Mouse (Mus musculus) midbrain, embryonic 12.5 days (tissue): ENCODE data around the gene Radil. TPM values are rescaled to one million over a fixed set of nuclear protein-coding genes. Genes with fewer than 3 reads are reported as not detected.

ENCODE experiments used
- ATAC-seq: fragments of 200-750 bp; cut with Nextera tagmentation; 2 replicates; pipeline ENCODE4 v1.8.0; 2017; ENCODE audit warnings: low read depth, moderate TSS enrichment, moderate library complexity; ENCODE audit not compliant: low FRiP score
- H3K27ac ChIP-seq: fragments of 300-500 bp; sonication (generic); replicated peaks from 2 replicates; pipeline ENCODE4 v1.5.1; 2016; ENCODE audit warnings: mild to moderate bottlenecking
- H3K27me3 ChIP-seq: fragments of 300-500 bp; sonication (generic); 2 replicates; pipeline ENCODE4 v1.6.1; 2016; ENCODE audit warnings: mild to moderate bottlenecking
- H3K36me3 ChIP-seq: fragments of 300-500 bp; sonication (generic); 2 replicates; pipeline ENCODE4 v1.6.1; 2016
- H3K4me1 ChIP-seq: fragments of 300-500 bp; sonication (generic); 2 replicates; pipeline ENCODE4 v1.6.1; 2016
- H3K4me2 ChIP-seq: fragments of 300-500 bp; sonication (generic); replicated peaks from 2 replicates; pipeline ENCODE4 v1.6.1; 2016; ENCODE audit warnings: mild to moderate bottlenecking, moderate library complexity
- H3K4me3 ChIP-seq: fragments of 300-500 bp; sonication (generic); 2 replicates; pipeline ENCODE4 v1.5.1; 2016; ENCODE audit warnings: mild to moderate bottlenecking
- H3K9ac ChIP-seq: fragments of 300-500 bp; sonication (generic); replicated peaks from 2 replicates; pipeline ENCODE4 v1.6.1; 2016; ENCODE audit warnings: mild to moderate bottlenecking, moderate library complexity
- H3K9me3 ChIP-seq: fragments of 300-500 bp; sonication (generic); 2 replicates; pipeline ENCODE4 v1.6.1; 2016; ENCODE audit warnings: mild to moderate bottlenecking
- WGBS: fragments of 180-500 bp; shearing (Covaris S2); methylation state at CpG from one replicate; pipeline ENCODE4 v1.1.7; 2016; 5-methylcytosine and 5-hydroxymethylcytosine counted together
- polyA plus RNA-seq: library from polyadenylated mRNA; unstranded; fragments of >200 nt; fragmentation: Nextera tagmentation; extraction: Ambion mirVana; gene quantifications from 2 replicates; pipeline ENCODE4 v1.2.1, GENCODE M21; 2016

Radil gene
- polyA plus RNA-seq, 1 experiment from 2014 or later, result 8.3 TPM

DNA sequence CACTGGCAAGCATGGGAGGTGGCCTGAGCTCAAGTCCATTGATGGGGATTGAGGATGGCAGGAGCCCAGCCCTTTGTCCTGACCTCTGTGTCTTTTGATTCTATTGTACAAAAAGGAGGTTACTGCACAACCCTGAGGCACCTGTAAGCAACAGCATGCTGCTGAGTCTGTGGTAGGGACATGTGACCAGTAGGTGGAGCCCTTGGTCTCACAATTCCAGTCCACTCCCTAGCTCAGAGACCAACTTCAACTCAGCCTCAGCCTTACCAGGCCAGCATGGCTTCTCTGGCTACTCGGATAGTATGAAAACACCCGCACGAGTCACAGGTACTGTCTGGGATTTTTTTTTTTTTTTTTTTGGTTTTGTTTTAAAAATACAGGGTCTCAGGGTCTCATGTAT, 48.5 kb downstream of the Radil start:
- no peak overlapping the region for H3K9ac ChIP-seq
- H3K4me2 ChIP-seq, result no peak overlapping the region
- H3K4me1 ChIP-seq, result no peaks in the 10 kb centered on the region
- no peaks in the 10 kb centered on the region for H3K9me3 ChIP-seq
- 13% methylated on average over 3 of the region's 3 CpGs for WGBS
- H3K36me3 ChIP-seq, result no peaks in the 10 kb centered on the region
- no peak overlapping the region for H3K27ac ChIP-seq
- peak; percentile 70; the same call in 1 of the 2 replicates for ATAC-seq
- no peak overlapping the region for H3K4me3 ChIP-seq
- 0 out of 2 replicates have a peak, but pooled peaks cover 8% of the 10 kb centered on the region for H3K27me3 ChIP-seq

DNA sequence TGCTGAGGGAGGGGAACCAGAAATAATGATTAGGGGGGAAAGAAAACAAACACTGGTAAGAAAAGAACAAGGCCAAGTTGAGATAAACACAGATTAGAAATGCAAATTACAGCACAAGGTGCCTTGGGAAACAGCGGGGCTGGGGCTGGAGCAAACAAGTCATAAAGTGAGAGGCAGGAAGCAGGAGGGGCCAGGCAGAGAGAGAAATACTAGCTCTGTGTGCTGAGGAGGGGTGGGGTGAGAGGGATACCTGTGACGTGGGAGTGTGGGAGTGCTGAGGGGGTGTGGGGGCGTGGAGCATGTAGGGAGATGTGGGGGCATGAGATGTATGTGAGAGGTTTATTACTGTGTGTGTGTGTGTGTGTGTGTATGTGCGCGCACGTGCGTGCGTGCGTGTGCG, 50.0 kb downstream of the Radil start:
- no peak overlapping the region for H3K4me3 ChIP-seq
- H3K36me3 ChIP-seq, result no peaks in the 10 kb centered on the region
- H3K27me3 ChIP-seq, result 0 out of 2 replicates have a peak, but pooled peaks cover 8% of the 10 kb centered on the region
- 80% methylated on average over 10 of the region's 10 CpGs for WGBS
- 0 out of 2 replicates have a peak, but pooled peaks have one; percentile 2 for ATAC-seq
- H3K4me2 ChIP-seq, result no peak overlapping the region
- H3K4me1 ChIP-seq, result no peaks in the 10 kb centered on the region
- no peak overlapping the region for H3K27ac ChIP-seq
- H3K9me3 ChIP-seq, result no peaks in the 10 kb centered on the region
- no peak overlapping the region for H3K9ac ChIP-seq

DNA sequence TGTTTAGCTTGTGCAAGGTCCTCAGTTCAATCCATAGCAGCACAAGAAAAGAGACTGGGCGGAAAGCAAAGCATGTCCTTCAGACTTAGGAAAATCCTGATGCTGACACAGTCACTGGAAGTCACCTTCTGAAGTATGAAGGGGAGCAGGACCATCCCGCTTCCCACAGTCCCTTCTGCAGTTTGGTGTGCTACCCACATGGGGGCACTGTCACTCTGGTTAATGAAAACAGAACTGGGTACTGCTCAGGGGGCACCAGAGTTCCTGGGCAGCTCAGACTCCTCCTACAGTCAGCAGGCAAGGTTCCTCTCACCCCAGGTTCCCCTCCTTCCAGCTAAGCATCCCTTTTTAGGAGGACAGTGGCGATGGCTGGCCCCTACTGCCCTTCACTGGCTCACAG, 51.9 kb downstream of the Radil start:
- 25% methylated on average over 3 of the region's 3 CpGs for WGBS
- no peak for ATAC-seq
- no peaks in the 10 kb centered on the region for H3K9me3 ChIP-seq
- no peak overlapping the region for H3K4me2 ChIP-seq
- H3K27ac ChIP-seq, result no peak overlapping the region
- no peak overlapping the region for H3K4me3 ChIP-seq
- H3K36me3 ChIP-seq, result no peaks in the 10 kb centered on the region
- H3K27me3 ChIP-seq, result peaks cover 8% of the 10 kb centered on the region; the same call in 1 of the 2 replicates
- H3K4me1 ChIP-seq, result 0 out of 2 replicates have a peak, but pooled peaks cover 6% of the 10 kb centered on the region
- H3K9ac ChIP-seq, result no peak overlapping the region

DNA sequence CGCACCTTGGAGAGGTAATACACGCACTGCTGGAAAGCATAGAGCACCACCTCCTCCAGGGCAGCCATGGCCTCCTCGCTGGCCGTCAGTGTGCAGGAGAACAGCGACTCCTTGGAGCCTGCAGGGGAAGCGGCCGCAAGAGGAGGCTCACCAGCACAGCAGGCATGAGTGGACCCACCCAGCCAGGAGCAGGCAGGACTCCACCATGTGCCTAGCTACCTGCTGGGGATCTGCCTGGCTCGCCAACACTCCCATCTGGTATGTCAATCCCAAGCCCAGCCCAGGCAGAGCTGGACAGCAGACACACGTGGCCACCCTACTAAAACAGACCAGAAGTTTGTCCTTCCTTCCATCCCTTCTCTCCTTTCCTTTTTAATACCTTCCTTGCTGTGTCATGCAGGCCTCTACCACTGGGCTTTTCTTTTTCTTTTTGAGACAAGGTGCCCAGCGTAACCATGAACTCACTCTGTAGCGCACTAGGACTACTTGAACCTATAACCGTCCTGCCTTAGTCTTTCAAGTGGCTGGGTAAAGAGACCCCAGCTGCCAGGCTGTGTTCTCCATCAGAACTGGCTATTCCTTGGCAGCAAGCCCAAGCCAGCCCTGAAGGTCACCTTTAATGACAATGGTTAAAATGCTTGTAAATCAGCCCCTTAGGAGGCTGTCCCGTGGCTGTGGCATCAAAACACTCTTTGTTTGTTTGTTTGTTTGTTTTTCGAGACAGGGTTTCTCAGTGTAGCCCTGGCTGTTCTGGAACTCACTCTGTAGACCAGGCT, 55.4 kb downstream of the Radil start:
- H3K4me3 ChIP-seq, result no peak overlapping the region
- no peak overlapping the region for H3K27ac ChIP-seq
- no peaks in the 10 kb centered on the region for H3K36me3 ChIP-seq
- ATAC-seq, result no peak
- H3K9ac ChIP-seq, result no peak overlapping the region
- 0 out of 2 replicates have a peak, but pooled peaks cover 6% of the 10 kb centered on the region for H3K4me1 ChIP-seq
- no peaks in the 10 kb centered on the region for H3K9me3 ChIP-seq
- 62% methylated on average over 14 of the region's 14 CpGs for WGBS
- no peaks in the 10 kb centered on the region; the same call in 1 of the 2 replicates for H3K27me3 ChIP-seq
- H3K4me2 ChIP-seq, result no peak overlapping the region

DNA sequence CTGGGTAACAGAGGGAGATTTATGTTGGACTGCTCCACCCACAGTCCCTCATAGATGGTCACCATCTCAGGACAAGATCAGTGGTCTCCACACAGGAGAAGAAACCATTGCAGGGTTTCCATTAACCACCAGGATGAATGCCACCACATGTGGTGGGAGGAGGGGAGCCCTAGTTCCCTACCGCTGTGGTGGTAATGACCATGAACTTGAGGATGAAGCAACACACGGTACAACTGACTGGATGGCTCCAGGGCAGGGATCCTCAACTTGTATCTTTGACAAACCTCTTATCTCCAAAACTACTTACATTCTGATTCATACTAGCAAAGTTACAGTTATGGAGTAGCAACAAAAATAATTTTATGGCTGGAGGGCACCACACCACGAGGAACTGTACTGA, 57.6 kb downstream of the Radil start:
- H3K4me2 ChIP-seq, result no peak overlapping the region
- H3K9ac ChIP-seq, result no peak overlapping the region
- no peak overlapping the region for H3K27ac ChIP-seq
- no peaks in the 10 kb centered on the region for H3K36me3 ChIP-seq
- no peak for ATAC-seq
- WGBS, result 90% methylated on average over 3 of the region's 3 CpGs
- no peak overlapping the region for H3K4me3 ChIP-seq
- H3K4me1 ChIP-seq, result 0 out of 2 replicates have a peak, but pooled peaks cover 6% of the 10 kb centered on the region
- no peaks in the 10 kb centered on the region for H3K9me3 ChIP-seq
- H3K27me3 ChIP-seq, result no peaks in the 10 kb centered on the region; the same call in 1 of the 2 replicates

DNA sequence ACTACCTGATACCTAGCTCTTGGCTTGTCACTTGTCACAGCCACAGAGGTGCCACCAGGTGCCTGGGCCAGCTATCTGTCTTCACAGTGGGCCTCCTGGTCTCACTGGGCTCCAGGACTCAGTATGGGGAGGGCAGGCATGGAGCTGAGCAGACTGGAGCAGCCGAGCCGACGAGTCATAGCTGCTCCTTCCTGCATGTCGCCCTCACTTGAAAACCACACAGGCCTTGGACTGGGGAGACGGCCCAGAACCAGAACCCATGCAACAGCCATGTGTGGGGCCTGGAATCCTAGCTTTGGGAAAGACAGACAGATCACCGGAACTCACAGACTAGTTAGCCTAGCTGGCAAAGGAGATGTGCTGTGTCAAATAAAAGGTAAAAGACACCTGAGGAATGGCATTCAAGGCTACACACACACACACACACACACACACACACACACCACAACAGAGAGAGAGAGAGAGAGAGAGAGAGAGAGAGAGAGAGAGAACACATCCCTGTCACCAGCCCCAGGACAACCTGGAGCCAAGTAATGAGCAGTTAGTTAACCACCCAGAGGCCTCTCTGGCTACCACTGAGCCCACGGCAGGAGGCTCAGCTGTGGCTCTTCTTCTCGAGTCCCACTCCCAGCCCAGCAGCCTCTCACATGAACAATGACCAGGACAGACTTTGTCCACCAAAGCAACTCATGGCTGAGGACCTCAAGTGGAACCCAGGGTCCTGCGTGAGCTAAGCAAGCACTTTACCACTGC, 60.8 kb downstream of the Radil start:
- Histone ChIP-seq H3K9ac (no peak overlapping the region), H3K4me3 (no peak overlapping the region), H3K9me3 (no peaks in the 10 kb centered on the region), H3K4me1 (no peaks in the 10 kb centered on the region), H3K4me2 (no peak overlapping the region), H3K27me3 (no peaks in the 10 kb centered on the region; the same call in 1 of the 2 replicates), H3K36me3 (no peaks in the 10 kb centered on the region), H3K27ac (no peak overlapping the region)
- WGBS, result 84% methylated on average over 9 of the region's 9 CpGs
- ATAC-seq, result no peak

DNA sequence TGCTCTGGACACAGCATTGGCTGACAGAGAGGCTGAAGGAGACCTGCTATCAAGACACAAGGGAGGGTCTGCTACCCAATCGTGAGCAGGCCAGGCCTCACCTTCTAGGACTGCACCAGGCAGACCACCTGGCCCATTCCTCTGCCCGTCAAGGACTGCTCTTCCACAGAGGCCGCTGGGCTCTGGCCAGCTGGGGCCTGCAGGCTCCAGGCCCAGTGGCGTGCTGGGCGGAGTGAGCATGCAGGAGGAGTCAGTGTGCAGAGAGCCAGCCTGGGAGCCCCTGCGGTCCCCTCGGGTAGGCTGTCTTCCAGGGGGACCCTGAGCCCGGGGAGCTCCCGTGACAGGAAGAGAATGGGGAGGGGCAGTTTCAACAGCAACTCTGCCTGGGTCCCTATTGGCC, 64.2 kb downstream of the Radil start:
- Histone ChIP-seq H3K4me1 (no peaks in the 10 kb centered on the region), H3K9ac (0 out of 2 replicates have a peak overlapping the region, but pooled peaks have one; percentile 4), H3K27me3 (no peaks in the 10 kb centered on the region), H3K9me3 (no peaks in the 10 kb centered on the region), H3K36me3 (no peaks in the 10 kb centered on the region), H3K4me2 (no peak overlapping the region), H3K27ac (no peak overlapping the region), H3K4me3 (no peak overlapping the region)
- ATAC-seq, result no peak
- 71% methylated on average over 9 of the region's 9 CpGs for WGBS

DNA sequence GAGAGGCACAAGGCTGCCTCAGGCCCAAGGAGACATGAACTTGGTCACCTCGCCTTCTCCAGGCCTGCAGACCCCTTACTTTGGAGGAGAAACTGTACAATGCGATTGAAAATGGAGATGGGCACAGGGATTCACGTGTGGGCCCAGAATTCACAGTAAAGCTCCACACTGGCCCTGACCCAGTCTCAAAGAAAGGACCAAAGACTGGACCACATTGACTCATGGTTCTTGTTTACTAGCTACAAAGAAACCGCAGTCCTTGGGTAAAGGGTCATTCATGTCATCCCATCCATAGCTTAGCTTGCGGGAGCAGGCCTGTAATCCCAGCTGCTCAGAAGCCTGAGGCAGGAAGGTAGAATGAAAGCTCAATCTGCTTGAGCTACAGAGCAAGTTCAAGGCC, 67.3 kb downstream of the Radil start:
- no peak for ATAC-seq
- Histone ChIP-seq H3K4me3 (no peak overlapping the region), H3K9me3 (no peaks in the 10 kb centered on the region), H3K36me3 (no peaks in the 10 kb centered on the region), H3K9ac (no peak overlapping the region), H3K27me3 (no peaks in the 10 kb centered on the region), H3K4me2 (no peak overlapping the region), H3K27ac (no peak overlapping the region), H3K4me1 (peaks cover 3% of the 10 kb centered on the region)
- 86% methylated on average over 5 of the region's 5 CpGs for WGBS

DNA sequence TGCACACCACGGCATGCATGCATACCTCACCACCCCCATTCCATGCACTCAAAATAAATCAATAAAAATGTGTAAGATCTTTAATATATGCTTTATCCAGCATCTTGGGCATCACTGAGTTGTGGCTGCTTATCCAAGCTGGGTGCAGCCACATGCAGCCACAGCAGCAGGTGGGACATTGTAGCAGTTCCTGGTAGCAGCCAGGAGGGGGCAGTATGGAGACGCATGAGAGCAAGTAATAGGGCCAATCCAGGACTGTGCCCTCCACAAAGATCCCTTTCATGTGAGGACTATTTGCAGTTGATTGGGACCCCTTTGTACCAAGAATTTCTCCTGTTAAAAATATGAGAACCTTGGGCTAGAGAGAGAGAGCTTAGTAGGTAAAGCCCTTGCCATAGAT, 68.4 kb downstream of the Radil start:
- Histone ChIP-seq H3K27ac (no peak overlapping the region), H3K4me3 (no peak overlapping the region), H3K4me2 (no peak overlapping the region), H3K9ac (no peak overlapping the region), H3K4me1 (peaks cover 3% of the 10 kb centered on the region), H3K27me3 (no peaks in the 10 kb centered on the region), H3K9me3 (no peaks in the 10 kb centered on the region), H3K36me3 (no peaks in the 10 kb centered on the region)
- 72% methylated on average over 2 of the region's 2 CpGs for WGBS
- no peak for ATAC-seq

DNA sequence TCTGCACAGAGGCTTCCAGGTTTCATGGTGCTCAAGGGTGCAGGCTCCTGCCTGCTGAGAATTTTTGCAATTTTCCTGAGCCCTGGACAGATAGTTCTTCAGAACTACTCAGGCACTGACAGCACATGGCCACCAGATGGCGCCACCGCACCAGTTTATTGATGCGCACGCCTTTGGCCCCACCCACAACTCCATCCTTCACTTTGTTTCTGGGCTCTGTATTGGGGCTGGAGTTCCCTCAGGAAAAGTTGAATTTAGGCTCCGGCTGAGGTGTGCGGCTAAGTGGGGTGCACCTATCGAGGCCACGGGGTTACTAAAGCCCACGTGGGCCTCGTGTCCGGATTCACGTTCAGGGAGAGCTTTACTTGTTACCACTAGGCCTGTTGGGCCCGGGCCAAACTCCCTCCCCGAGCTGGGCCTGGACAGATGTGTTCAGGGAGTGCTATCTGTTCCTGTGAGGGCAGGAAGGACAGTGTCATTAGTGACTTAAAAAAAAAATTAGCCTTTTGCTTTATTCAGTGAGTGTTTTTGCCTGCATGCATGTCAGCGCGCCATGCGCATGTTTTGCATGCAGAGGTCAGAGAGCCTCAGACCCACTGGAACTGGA, 72.0 kb downstream of the Radil start:
- Histone ChIP-seq H3K4me2 (peak overlapping the region; percentile 23; the same call in 1 of the 2 replicates), H3K4me1 (peaks cover 3% of the 10 kb centered on the region), H3K27ac (no peak overlapping the region), H3K27me3 (no peaks in the 10 kb centered on the region), H3K9me3 (no peaks in the 10 kb centered on the region), H3K4me3 (no peak overlapping the region), H3K36me3 (peaks cover 14% of the 10 kb centered on the region; the same call in 1 of the 2 replicates), H3K9ac (no peak overlapping the region)
- 31% methylated on average over 17 of the region's 17 CpGs for WGBS
- ATAC-seq, result peak; percentile 47

DNA sequence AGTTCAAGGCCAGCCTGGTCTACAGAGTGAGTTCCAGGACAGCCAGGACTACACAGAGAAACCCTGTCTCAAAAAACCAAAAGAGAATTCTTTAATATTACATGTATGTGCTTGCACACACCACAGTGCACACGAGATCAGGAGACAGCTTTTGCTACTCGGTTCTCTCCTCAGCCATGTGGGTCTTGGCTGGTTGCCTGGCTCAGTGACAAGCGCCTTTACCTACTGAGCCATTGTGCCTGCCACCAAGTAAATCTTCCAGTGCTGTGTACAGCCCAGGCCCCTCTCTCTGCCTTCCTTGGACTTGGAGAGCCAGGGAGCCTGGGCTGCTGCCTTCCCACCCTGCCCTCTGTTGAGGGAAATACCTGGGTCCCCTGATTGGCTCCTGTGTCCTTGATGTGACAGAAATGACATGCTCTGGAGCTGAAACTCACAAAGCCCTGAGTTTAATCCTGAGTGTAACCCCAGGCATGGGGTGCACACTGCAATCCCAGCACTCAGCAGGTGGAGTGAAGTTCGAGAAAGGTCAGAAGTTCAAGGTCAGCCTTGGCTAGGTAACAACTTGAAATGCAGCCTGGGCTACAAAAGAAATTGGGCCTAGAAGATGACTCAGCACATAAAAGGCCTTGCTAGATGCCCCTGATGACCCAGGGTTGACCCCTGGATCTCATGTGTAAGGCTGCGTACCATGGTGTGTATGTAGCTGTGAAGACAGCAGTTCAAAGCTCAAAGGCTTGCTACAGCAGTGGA, 72.9 kb downstream of the Radil start:
- H3K9ac ChIP-seq, result no peak overlapping the region
- no peak overlapping the region for H3K4me2 ChIP-seq
- peaks cover 7% of the 10 kb centered on the region for H3K4me1 ChIP-seq
- H3K27me3 ChIP-seq, result no peaks in the 10 kb centered on the region
- ATAC-seq, result no peak
- no peak overlapping the region for H3K4me3 ChIP-seq
- H3K27ac ChIP-seq, result no peak overlapping the region
- WGBS, result 86% methylated on average over 5 of the region's 5 CpGs
- H3K36me3 ChIP-seq, result peaks cover 14% of the 10 kb centered on the region; the same call in 1 of the 2 replicates
- H3K9me3 ChIP-seq, result no peaks in the 10 kb centered on the region
